Mouse (Mus musculus) induced T-regulatory cell, adult 2 months (primary cell): ENCODE measurements around the gene Sec16b.

Experiments
- DNase-seq: peaks from one replicate; pipeline ENCODE4 v3.0.0-alpha.2; 2012; ENCODE audit warnings: low read depth

Gene Sec16b

DNA sequence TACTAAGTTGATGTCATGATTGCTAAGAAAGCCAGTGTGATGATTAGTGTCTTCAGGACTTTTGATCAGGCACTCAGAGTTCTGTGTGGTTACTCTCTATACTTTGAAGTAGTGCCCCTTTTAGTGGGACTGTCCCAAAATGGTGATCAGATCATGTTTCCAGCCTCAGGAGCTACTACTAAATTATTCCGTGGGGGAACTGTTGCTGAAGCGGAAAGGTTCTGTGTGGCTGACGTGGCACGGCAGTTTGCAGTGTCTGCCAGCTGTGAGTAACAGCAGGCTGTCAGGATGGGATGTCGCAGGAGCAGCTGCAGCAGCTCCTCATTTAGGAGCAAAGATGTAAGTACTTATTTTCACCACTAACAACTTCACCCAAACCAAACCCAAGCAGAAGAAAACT lies at the start of gene Sec16b:
Gene Sec16b (plus strand): TSS at position 207 of the 400 bp plus-strand sequence.
- DNase-seq, result no peak

DNA sequence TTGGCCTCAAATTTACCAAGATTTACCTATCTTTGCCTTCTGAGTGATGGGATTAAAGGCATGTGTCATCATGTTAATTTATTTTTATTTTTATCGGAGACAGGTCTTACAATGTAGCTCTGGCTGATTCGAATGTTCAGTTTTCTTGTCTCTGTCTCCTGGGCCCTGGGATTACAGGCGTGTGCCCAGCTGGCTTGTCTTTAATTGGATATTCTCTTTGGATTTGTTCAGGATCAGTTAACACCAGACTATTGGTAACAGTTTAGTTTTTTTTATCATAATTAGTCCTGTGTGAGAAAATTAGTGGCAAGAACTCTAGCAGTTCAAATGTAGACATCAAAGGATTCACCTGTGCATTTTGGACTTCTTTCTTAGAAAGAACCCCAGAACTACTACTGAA lies 48.7 kb upstream of the Sec16b start:
- DNase-seq, result no peak

DNA sequence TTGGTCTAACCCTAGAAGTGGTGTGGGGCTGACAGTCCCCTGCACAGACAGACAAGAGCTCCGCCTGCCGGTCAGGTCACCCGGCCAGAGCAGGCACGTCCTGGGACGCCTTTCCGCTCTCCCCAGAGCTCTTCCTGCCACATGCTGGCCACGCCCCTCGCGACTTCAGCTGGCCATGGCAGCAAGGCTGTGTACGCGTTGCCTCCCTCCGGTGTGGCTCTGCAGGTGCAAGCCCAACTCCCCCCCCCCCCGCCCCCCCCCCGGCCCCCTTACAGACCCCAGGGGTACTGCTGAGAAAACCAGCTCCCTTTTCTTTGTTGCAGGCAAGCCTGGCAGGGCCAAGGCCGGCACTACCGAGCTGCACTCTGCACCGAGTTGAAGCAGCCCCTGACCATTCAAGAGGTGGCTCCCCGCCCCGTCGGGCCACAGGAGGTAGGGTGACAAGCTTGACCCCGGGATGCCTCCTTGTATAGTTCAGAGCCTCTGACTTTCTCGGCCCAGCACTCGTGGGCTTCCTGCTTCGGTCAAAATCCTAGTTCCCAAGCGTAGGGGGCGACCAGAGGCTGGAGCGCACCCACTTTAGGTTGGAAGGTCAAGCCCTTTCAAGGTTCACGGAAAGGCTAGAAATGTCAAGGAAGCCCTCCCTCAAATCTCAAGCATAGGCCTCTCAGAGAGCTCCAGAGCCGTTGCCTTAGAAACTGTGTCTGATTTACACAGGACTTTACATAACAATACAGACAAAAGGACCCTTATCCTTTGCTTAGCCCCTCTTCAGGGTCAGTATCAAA lies 47.9 kb upstream of the Sec16b start, which contains the start of gene Cryzl2:
Gene Cryzl2 (plus strand): TSS at position 157 of the 788 bp plus-strand sequence.
- DNase-seq, result peak; percentile 50

DNA sequence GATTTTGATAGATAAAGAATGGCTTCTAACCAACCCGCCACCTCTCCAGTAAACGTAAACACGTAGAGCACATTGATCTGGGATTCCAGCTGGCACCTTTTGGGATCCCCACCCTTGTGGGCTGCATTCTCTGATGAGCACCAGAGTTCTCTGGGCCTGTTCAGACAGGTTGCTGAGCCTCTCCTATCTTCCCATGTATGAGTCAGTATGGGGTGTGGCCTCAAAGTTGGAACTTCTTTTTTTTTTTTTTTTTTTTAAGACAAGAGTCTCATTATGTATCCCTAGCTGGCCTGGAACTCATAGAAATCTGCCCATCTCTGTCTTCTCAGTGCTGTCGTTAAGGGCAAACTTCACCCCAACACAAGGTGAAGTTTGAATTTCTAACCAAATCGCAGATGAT lies 46.6 kb upstream of the Sec16b start:
- no peak for DNase-seq

DNA sequence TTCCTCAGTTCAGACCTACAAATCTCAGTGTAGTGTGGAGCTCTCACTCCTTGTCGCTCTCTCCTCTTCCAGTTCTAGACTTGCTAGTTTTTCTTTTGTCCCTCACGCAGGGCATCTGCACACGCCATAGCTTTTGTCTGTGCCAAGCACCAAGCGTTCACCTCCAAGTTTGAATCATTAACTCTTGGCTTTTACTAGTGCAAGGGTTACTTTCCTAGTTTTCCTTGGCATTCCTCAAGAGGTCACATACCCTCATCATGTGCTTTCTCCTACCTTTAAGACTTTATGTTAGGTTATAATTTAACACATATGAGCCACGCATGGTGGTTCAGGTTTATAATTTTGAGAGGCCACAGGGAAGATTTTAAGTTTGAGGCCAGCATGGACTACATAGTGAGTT lies 45.3 kb upstream of the Sec16b start:
- DNase-seq, result no peak

GRCm38 (mm10) chr1:157462336-157462735 lies 44.2 kb upstream of the Sec16b start:
- no peak for DNase-seq

DNA sequence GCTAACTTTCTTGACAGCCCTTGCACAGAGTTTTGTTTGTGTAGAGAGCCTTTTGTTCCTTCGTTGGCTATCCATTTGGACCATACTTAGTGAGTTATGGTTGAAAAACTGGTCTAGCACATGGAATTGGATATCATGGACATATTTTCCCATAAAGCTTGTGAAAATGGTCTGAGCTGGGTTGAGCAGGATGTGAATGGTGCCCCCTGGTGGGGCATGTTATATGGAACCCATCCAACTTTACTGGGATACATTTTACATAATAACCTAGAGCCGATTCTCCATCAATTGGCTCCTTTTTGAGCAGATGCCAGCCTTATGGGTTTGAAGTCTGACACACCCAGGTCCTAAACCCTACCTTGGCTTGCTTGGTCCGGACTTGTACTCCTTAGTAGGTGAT lies 41.3 kb upstream of the Sec16b start:
- DNase-seq, result peak; percentile 7

GRCm38 (mm10) chr1:157467866-157468265 lies 38.7 kb upstream of the Sec16b start:
- no peak for DNase-seq

- no peak for DNase-seq
These were observed 35.7 kb upstream of the Sec16b start for GRCm38 (mm10) chr1:157470761-157471386.

- no peak for DNase-seq
These were observed 33.8 kb upstream of the Sec16b start for GRCm38 (mm10) chr1:157472716-157473115.

GRCm38 (mm10) chr1:157474865-157475264 lies 31.7 kb upstream of the Sec16b start:
- DNase-seq, result no peak

DNA sequence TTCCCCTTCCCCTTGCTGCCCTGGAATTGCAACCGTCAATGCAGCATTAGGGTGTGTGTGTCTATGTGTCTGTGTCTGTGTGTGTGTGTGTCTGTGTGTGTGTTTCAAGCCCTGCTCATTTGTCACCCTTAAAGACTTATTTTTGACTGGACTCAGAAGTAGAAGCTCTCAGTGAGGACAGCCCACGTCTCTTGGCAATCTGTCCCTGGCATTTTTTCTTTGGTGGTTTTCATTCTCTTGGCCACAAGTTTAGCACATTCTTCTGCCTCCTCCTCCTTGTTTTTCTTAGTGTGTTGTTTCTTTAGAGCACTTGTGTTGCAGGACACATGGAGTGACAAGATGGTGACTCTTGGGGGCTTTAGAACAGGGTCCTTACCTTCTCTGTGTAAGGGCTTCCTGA lies 30.3 kb upstream of the Sec16b start:
- DNase-seq, result no peak

- no peak for DNase-seq
These were observed 26.4 kb upstream of the Sec16b start for GRCm38 (mm10) chr1:157480090-157480489.

DNA sequence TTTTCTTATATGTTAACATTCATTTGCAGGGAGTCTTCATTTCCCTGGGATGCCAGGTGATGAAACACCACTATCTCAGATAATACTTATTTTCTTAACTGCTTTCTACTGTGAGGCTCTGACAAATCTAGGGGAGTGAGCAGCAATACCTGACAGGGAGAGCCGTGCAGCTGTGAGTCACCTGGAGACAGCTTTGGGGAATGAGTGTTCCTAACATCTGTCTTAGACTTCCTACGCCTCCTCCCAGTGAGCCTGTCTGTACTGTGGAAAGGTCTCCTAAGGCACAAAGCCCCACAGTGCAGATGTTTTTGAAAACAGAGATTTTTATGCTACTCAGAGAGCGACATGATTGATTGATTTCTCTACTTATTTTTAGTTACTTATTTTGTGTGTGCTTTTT lies 25.6 kb upstream of the Sec16b start:
- no peak for DNase-seq

- no peak for DNase-seq
These were observed 24.9 kb upstream of the Sec16b start for GRCm38 (mm10) chr1:157481666-157482065.

GRCm38 (mm10) chr1:157484161-157484560 lies 22.4 kb upstream of the Sec16b start:
- no peak for DNase-seq

GRCm38 (mm10) chr1:157500657-157501056 lies 5.9 kb upstream of the Sec16b start:
- DNase-seq, result no peak

DNA sequence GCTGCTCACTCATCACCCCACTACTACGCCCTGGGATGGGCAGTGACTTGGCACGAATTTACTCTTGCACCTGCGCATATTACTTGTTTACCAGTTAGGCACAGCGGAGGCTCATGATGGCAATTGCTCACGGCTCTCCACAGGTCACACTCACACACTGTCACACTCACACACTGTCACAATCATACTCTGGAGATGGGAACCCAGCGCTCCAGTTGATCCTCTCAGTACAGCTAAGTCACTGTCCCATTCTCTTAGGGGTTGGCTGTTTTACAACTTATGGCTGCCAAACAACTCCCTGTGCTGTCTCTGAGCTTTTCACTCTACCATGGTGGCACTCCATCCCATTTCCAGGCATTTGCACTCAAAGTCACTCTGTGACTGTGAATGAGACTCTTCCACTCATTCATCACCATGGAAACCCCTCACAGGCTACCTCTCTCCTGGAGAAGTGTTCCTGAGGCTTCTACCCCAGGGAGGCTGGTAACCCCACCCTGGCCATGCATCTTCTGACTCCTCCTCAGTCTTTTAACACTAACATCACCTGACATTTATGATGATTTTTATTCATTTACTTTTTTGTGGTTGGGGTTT lies 5.1 kb upstream of the Sec16b start:
- DNase-seq, result no peak

DNA sequence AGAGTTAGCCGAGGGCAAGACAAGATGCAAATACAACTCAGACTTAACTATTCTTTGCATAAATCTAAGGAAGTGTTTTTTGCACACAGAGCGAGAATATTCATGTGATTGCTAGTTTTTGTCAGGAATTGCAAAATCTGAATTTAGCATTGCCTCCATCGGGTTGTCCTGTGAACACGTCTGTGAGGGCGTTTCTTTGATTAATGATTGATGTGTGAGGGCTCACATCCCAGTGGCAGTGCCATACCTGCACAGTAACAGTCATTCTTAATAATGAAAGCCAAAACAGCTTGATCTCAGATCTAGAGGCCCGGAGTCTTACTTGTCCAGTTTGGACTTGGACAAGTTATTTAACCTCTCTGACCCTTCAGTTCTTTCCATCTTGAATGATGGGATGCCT lies 3.5 kb upstream of the Sec16b start:
- no peak for DNase-seq

GRCm38 (mm10) chr1:157506995-157507595 lies 567 bp downstream of the Sec16b start:
- DNase-seq, result no peak

GRCm38 (mm10) chr1:157507814-157508213 lies 1.3 kb downstream of the Sec16b start:
- DNase-seq, result no peak

DNA sequence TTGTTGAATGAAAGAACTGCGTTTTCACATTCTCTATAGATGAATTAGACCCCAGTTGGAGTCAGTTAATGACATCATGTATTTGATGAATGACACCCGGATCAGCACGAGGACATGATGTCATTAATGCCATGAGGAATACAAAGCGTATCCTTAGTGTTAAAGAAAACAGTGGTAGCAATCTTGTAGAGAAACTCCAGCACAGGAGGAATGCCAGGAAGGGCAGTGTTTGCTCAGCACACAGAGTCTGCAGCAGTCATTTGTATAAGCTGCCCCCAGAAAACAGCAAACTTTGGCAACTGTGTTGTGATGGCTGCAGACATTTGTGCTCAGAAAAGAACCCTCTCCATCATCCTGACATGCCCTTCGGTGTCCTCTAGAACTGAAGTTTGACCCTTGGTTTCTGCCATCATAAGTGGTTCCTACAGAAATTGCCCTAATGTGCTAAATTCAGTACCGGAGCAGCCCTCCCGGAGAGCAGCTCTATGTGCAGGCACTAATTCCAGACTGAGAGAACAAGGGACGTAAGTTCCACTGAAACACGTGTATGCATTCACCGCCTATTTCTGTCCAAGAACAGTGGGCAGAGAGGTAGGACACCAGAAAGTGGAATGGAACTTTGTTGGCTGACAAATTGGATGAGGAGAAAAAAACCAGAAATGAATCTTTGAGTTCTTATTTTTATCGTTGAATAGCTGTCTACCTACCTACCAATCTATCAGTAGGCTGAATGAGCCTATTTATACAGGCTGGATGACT lies 6.3 kb downstream of the Sec16b start:
- no peak for DNase-seq
